Mouse (Mus musculus): ENCODE data around the gene Tppp3.
A peak's percentile ranks its signal among the peaks of the same experiment; 100 is the strongest.

Gene Tppp3

GRCm38 (mm10) chr8:105471314-105472015 is at the start of gene Tppp3:
Gene Tppp3 (minus strand): TSS chr8:105471526.
- peak; percentile 96 for DNase-seq

- DNase-seq, result no peak
These were observed 49.7 kb upstream of the Tppp3 start for GRCm38 (mm10) chr8:105521061-105521460.

DNA sequence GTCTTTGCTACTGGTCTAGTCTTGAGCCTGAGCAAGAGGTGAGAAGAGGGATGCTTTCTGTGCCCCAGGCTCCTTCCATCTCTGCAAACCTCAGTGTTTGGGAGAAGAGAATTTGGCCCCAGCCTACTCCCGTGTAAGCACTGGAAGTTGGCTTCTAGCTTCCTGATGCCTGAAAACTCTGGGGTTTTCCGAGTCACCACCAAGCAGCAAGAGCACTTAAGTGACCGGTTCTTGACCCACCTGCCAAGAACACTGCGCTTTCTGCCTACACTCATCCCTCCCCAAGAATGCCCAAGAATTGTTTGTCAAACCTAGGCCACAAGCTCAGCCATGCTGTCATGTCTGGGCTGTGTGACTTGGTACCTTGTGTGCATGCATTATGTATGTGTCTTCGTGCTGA is 49.2 kb upstream of the Tppp3 start:
- DNase-seq, result no peak

DNA sequence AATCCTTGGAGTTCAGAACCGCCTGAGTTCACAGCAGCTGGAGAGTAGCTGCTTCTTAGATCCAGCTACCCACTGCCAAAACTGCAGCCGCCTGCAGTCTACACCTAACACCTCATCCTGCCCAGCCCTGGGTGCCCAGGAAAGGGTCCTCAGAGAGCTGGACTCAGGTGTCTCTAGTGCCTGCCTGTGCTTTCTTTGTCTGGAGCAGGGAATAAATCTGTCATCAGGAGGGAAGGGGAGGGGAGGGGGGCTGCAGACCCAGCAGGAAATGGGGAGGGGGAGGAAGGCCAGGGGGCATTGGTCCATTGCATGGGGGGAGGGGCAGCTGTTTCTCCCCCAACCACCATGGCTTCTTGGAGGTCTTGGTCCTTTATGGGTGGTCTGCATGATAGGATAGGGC is 48.3 kb upstream of the Tppp3 start:
- no peak for DNase-seq

- DNase-seq, result peak; percentile 59
These were observed 47.3 kb upstream of the Tppp3 start, which contains the start of gene Hsd11b2 for GRCm38 (mm10) chr8:105518436-105519313. Gene Hsd11b2 (plus strand): TSS chr8:105518755.

DNA sequence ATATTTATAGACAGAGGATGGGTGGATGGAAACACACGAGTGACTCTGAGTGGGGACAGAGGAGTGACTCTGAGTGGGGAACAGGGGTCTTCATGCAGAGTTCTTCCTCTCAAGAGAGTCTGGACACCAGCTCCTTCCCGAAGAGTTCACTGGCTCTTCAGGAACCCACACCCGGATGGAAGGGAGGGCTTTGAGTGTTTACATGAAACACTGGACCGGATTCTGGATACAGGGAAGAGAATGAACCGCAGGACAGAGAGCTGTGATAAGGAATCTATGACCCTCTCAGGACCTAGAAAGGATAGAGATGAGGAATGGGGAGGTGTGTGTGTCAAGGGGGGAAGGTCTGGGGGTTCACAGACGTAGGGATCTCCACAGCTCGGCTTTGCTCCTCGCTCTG is 46.0 kb upstream of the Tppp3 start:
- no peak for DNase-seq

- peak; percentile 84 for DNase-seq
These were observed 44.8 kb upstream of the Tppp3 start for GRCm38 (mm10) chr8:105516018-105516645.

- DNase-seq, result peak; percentile 33
These were observed 43.3 kb upstream of the Tppp3 start for GRCm38 (mm10) chr8:105514656-105515055.

- DNase-seq, result no peak
These were observed 42.9 kb upstream of the Tppp3 start for GRCm38 (mm10) chr8:105514194-105514593.

DNA sequence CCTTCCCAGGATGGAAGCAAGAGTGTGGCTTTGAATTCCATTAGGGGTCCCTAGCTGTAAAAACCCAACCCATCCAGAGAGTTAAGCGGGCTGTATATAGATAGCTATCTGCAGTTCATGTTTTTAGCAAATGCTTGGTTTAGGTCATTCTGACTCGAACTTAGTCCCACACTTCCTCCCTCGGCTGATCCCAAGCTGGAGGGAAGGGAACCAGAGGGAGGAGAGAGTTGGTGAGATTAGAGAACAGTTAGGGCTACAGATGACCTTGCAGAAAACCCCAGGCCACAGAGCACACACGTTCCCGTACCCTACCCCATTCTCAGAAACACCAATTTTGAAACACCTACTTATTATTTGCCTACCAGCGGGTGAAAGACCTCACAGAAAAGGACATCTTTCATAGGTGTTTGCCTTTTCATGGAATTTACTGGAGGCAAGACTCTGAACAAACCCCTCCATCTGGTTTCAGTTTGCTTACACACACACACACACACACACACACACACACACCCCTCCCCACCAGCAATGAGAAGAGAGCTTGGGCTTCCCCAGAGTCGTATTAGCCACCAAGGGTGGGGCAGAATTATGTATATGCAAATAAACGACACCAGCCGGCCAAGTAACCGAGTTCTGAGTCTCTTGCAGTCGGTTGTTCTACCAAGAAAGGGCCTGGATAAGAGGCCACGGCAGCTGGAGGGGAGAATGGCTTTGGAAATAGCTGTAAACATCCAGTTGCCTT is 38.8 kb upstream of the Tppp3 start:
- no peak for DNase-seq

GRCm38 (mm10) chr8:105508758-105509157 is 37.4 kb upstream of the Tppp3 start:
- DNase-seq, result no peak

GRCm38 (mm10) chr8:105506977-105507376 is 35.7 kb upstream of the Tppp3 start:
- DNase-seq, result no peak

GRCm38 (mm10) chr8:105504617-105505016 is 33.3 kb upstream of the Tppp3 start:
- DNase-seq, result no peak

GRCm38 (mm10) chr8:105499787-105500186 is 28.5 kb upstream of the Tppp3 start:
- DNase-seq, result no peak

- peak; percentile 91 for DNase-seq
These were observed 25.3 kb upstream of the Tppp3 start, which contains the start of gene Zdhhc1 for GRCm38 (mm10) chr8:105496439-105497180. Gene Zdhhc1 (minus strand): TSS chr8:105496902.

GRCm38 (mm10) chr8:105495350-105496302 is 24.3 kb upstream of the Tppp3 start:
- DNase-seq, result no peak

DNA sequence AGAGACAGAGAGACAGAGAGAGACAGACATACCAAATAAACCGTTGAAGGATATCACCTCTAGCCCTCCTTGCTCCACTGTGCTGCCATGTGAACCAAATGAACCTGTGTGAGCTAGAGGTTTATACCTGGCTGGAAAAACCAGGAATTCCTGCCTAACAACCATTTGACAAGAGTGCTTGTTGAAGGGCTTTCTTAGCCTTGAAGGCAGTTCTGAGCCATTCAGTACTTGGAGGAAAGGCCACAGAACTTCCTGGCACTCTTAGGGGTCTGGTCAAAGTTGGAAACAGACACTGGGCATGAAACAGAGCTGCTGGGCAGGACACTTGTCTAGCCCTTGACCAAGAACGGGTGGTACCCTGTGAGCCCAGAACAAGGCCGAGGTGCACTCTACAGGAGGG is 23.2 kb upstream of the Tppp3 start:
- DNase-seq, result no peak

DNA sequence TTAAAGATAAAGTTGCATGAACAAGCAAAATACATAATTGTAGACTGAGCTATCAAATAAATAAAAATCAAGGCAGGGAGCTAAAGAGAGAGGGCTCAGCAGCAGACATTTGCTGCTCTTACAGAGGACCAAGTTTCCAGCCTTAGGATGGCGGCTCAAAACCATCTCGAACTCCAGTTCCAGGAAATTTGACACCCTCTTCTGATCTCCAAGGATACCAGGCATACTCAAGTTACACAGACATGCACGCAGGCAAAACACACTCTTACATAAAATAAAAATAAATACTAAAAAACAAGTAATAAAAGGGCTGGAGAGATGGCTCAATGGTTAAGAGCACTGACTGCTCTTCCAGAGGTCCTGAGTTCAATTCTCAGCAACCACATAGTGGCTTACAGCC is 22.2 kb upstream of the Tppp3 start:
- no peak for DNase-seq

- no peak for DNase-seq
These were observed 18.0 kb upstream of the Tppp3 start for GRCm38 (mm10) chr8:105489281-105489680.

DNA sequence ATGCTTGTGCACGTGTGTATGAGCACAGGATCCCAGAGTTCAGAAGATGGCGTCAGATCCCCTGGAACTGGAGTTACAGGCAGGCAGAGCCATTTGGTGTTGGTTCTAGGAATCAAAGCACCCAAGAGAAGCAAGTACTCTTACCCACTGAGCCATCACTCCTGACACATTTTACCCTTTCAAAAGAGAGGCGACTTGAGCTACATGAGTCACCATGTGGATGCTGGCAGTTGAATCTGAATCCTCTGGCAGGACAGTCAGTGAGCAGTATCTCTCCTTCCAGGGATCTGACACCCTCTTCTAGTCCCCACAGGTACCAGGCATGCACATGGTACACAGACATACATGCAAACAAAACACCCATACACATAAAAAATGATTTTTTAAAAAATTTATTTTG is 16.8 kb upstream of the Tppp3 start:
- no peak for DNase-seq

GRCm38 (mm10) chr8:105484392-105484791 is 13.1 kb upstream of the Tppp3 start:
- peak; percentile 75 for DNase-seq
